8 mouse cellular contexts compared by ENCODE assay signal in the genomic region with DNA sequence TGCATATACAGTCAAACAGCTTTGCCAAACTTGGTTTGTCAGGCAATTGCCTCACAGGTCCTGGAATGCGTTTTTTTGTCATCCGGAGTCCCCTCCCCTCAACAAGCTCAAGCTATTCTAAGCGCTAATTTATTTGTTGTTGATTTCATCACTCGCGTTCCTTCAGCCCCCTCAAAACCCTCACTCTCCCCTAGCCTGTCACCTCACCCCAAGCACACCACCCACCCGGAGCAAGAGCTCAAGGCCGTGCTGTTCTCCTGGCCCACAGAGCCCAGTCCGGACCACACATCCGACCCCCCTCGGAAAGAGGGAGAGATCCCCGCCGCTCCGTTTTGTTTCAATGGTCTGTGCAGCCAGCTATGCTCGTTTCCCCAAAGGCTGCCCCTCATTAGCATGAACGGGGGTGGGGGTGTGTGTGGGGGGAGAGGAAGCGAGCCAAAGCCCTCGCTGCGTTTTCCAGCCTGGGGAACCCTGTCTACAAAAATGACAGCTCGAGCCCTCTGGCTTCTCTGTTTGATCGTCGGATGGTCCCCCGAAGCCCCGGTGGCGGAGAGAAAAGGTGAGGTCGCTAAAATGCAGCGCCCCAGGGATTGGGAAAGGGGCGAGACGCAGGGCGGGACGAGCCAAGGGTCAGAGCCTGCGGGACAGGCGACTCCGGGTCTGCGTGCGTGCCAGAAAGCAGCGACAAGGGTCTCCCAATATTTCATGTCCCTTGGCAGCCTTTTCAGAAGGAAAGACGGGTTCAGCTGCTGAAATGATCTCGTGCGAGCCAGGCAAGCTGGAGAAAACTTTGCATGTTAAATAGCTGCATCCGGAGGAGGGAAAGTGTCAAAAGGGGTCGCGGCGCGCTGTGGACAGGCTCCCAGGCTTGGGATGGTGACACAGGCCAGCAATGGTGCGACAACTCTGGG. TPM values are rescaled to one million over a fixed set of nuclear protein-coding genes. Genes with fewer than 3 reads are reported as not detected.
A peak's percentile ranks its signal among the peaks of the same experiment; 100 is the strongest.
DNase-seq lines count a peak whose midpoint lies in the region; ATAC-seq and TF ChIP-seq lines count a peak whose summit lies in the region.

A gene (plus strand): TSS at position 271 of the 911 bp plus-strand sequence.

- no peak for ATAC-seq in forebrain, postnatal 0 days
- no peak for ATAC-seq in kidney, embryonic 15.5 days (replicated peaks; ENCODE audit: low FRiP score)
- ATAC-seq in stomach, embryonic 16.5 days (ENCODE audit: insufficient read depth, low FRiP score): no peak

- H3K4me1 ChIP-seq in brown adipose tissue, adult 24 weeks (ENCODE audit: control insufficient read depth, insufficient read depth, insufficient read length, low read length): peaks cover 4% of the 10 kb centered on the region; the same call in 1 of the 2 replicates
- peaks cover 7% of the 10 kb centered on the region for H3K4me1 ChIP-seq in forebrain, postnatal 0 days (ENCODE audit: insufficient read depth)
- H3K4me1 ChIP-seq in kidney, embryonic 15.5 days: peaks cover 50% of the 10 kb centered on the region
- peaks cover 21% of the 10 kb centered on the region for H3K4me1 ChIP-seq in stomach, embryonic 16.5 days (ENCODE audit: control insufficient read depth, insufficient read depth, low read length)

- no peak for TF ChIP-seq CTCF in forebrain, postnatal 0 days (IDR thresholded peaks at IDR 0.05; ENCODE audit: low read depth)

- H3K4me2 ChIP-seq in forebrain, postnatal 0 days (ENCODE audit: low read depth): peak within 1 kb of the TSS; percentile 92
- peak within 1 kb of the TSS; percentile 91 for H3K4me2 ChIP-seq in kidney, embryonic 15.5 days
- peak within 1 kb of the TSS; percentile 98 for H3K4me2 ChIP-seq in stomach, embryonic 16.5 days (ENCODE audit: low read depth, low read length)

- no peaks in the 10 kb centered on the region for H3K9me3 ChIP-seq in forebrain, postnatal 0 days (ENCODE audit: low read length)
- H3K9me3 ChIP-seq in kidney, embryonic 15.5 days (replicated peaks): no peaks in the 10 kb centered on the region
- no peaks in the 10 kb centered on the region for H3K9me3 ChIP-seq in stomach, embryonic 16.5 days (replicated peaks; ENCODE audit: control insufficient read depth, low read length)

- no peaks in the 10 kb centered on the region for H3K27me3 ChIP-seq in forebrain, postnatal 0 days (ENCODE audit: insufficient read depth, low read length)
- no peaks in the 10 kb centered on the region for H3K27me3 ChIP-seq in kidney, embryonic 15.5 days
- H3K27me3 ChIP-seq in stomach, embryonic 16.5 days (ENCODE audit: control insufficient read depth, insufficient read depth, low read length): no peaks in the 10 kb centered on the region

- H3K27ac ChIP-seq in brown adipose tissue, adult 24 weeks (replicated peaks; ENCODE audit: low read depth, low read length): no peak within 1 kb of the TSS
- peak within 1 kb of the TSS; percentile 67 for H3K27ac ChIP-seq in forebrain, postnatal 0 days (ENCODE audit: low read depth, low read length)
- H3K27ac ChIP-seq in kidney, embryonic 15.5 days: peak within 1 kb of the TSS; percentile 63
- peak within 1 kb of the TSS; percentile 37; the same call in 1 of the 2 replicates for H3K27ac ChIP-seq in stomach, embryonic 16.5 days (ENCODE audit: low read length)

- DNase-seq in heart, adult 18-20 months: peak; percentile 29 to 62
- DNase-seq in heart, adult 8-10 months (ENCODE audit: low spot score): no peak
- peak; percentile 61 for DNase-seq in forebrain, postnatal 0 days
- peak; percentile 61 to 75 for DNase-seq in lung, postnatal 4 days
- DNase-seq in frontal cortex, postnatal 36 days (ENCODE audit: low spot score in 2 of 2): no peak

- H3K36me3 ChIP-seq in forebrain, postnatal 0 days (ENCODE audit: insufficient read depth): no peaks in the 10 kb centered on the region
- no peaks in the 10 kb centered on the region for H3K36me3 ChIP-seq in kidney, embryonic 15.5 days
- H3K36me3 ChIP-seq in stomach, embryonic 16.5 days (ENCODE audit: control insufficient read depth, insufficient read depth, low read length): no peaks in the 10 kb centered on the region

- H3K4me3 ChIP-seq in brown adipose tissue, adult 24 weeks (ENCODE audit: insufficient read depth, low read depth, low read length): peak within 1 kb of the TSS; percentile 65
- peak within 1 kb of the TSS; percentile 52 for H3K4me3 ChIP-seq in forebrain, postnatal 0 days (ENCODE audit: low read depth, low read length)
- H3K4me3 ChIP-seq in kidney, embryonic 15.5 days (replicated peaks): peak within 1 kb of the TSS; percentile 61
- peak within 1 kb of the TSS; percentile 55 for H3K4me3 ChIP-seq in stomach, embryonic 16.5 days (replicated peaks; ENCODE audit: low read length)

- peak within 1 kb of the TSS; percentile 65 for H3K9ac ChIP-seq in forebrain, postnatal 0 days
- peak within 1 kb of the TSS; percentile 47 for H3K9ac ChIP-seq in kidney, embryonic 15.5 days
- H3K9ac ChIP-seq in stomach, embryonic 16.5 days (ENCODE audit: low read length): peak within 1 kb of the TSS; percentile 79

- WGBS in forebrain, postnatal 0 days: 2% methylated on average over 45 of the region's 45 CpGs
- under 1% methylated on average over 45 of the region's 45 CpGs for WGBS in kidney, embryonic 15.5 days
- under 1% methylated on average over 45 of the region's 45 CpGs for WGBS in stomach, embryonic 16.5 days

RNA-seq across cellular contexts. Expression of the gene that starts here (rescaled TPM):
- total RNA-seq in heart, adult 18-20 months (2021): 1 to 10 TPM; 1.4 to 3.7 TPM
- 1 to 10 TPM; 1.7 to 2.7 (median 2.1) TPM for total RNA-seq in heart, adult 8-10 months (2022)
- polyA plus RNA-seq in brown adipose tissue, adult 24 weeks (2012; ENCODE audit: insufficient read depth, insufficient read length, missing spikeins): 2.5 and 2.8 TPM in 2 replicates
- 8.7 and 9.7 TPM in 2 replicates for total RNA-seq in forebrain, postnatal 0 days (2014; rRNA removed)
- polyA plus RNA-seq in forebrain, postnatal 0 days (2015; fragmentation: Nextera tagmentation; extraction: Ambion mirVana): 9.5 and 10.0 TPM in 2 replicates
- polyA plus RNA-seq in kidney, embryonic 15.5 days (2015; fragmentation: Nextera tagmentation; extraction: Ambion mirVana): 1.7 and 2.1 TPM in 2 replicates
- 2.0 TPM in 2 replicates for polyA plus RNA-seq in stomach, embryonic 16.5 days (2015; fragmentation: Nextera tagmentation; extraction: Ambion mirVana)

Comparison
In these comparisons a context has a peak if more than half of its experiments do, and no peak if none do; other contexts are left out.
1. DNase-seq: peak in heart, adult 18-20 months (2 of 2), forebrain, postnatal 0 days (single experiment) and lung, postnatal 4 days (2 of 2); none in heart, adult 8-10 months (single experiment) and frontal cortex, postnatal 36 days (0 of 2).
2. Peak in every context shown above with its lines, with median percentiles within 50 percentile points of each other: H3K4me3 ChIP-seq, H3K4me2 ChIP-seq and H3K9ac ChIP-seq.